Mouse (Mus musculus): ENCODE data around the gene Gm21149.
"Not testable (repeated sequence)": the region's sequence is repeated elsewhere in the genome, so short reads cannot be mapped to it uniquely, and the experiment has no call there.

Gm21149 gene

GRCm38 (mm10) chr5:15476423-15476822, at the start of gene Gm21149:
Gm21149 (minus strand) TSS chr5:15476523.
- not testable (repeated sequence) for DNase-seq (ENCODE audit: low read depth, low spot score)

- not testable (repeated sequence) for DNase-seq (ENCODE audit: low read depth, low spot score)
Observed at GRCm38 (mm10) chr5:15522470-15522869, 46.1 kb upstream of the Gm21149 start.

- DNase-seq (ENCODE audit: low read depth, low spot score) = not testable (repeated sequence)
Observed at GRCm38 (mm10) chr5:15522028-15522427, 45.7 kb upstream of the Gm21149 start.

DNA sequence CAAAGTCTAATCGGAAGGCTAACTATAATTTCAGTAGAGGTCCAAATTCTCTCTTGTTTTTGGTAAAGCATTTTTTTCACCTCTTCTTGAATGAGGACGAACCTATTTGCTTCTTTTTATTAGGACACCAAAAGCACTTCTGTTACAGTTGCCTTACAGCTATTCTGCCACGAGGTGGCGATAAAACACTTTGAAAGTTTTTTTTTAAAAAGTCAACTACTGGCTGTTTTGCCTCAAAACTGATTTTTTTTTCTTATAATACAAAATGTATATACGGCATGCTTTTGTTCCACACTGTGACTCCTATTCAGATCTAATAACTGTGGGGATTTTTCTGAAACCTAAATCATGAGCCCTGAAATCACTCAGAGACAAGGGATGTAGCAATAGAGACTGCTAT, 44.1 kb upstream of the Gm21149 start:
- DNase-seq (ENCODE audit: low read depth, low spot score) = not testable (repeated sequence)

- not testable (repeated sequence) for DNase-seq (ENCODE audit: low read depth, low spot score)
Observed at GRCm38 (mm10) chr5:15517150-15517549, 40.8 kb upstream of the Gm21149 start.

GRCm38 (mm10) chr5:15512236-15512635, 35.9 kb upstream of the Gm21149 start:
- DNase-seq (ENCODE audit: low read depth, low spot score) = not testable (repeated sequence)

GRCm38 (mm10) chr5:15509911-15510310, 33.6 kb upstream of the Gm21149 start:
- not testable (repeated sequence) for DNase-seq (ENCODE audit: low read depth, low spot score)

- DNase-seq (ENCODE audit: low read depth, low spot score) = peak; percentile 21
Observed at GRCm38 (mm10) chr5:15508460-15509451, 32.4 kb upstream of the Gm21149 start.

GRCm38 (mm10) chr5:15507757-15508459, 31.6 kb upstream of the Gm21149 start:
- DNase-seq (ENCODE audit: low read depth, low spot score) = peak; percentile 7

- DNase-seq (ENCODE audit: low read depth, low spot score) = no peak
Observed at GRCm38 (mm10) chr5:15507309-15507619, 30.9 kb upstream of the Gm21149 start.

DNA sequence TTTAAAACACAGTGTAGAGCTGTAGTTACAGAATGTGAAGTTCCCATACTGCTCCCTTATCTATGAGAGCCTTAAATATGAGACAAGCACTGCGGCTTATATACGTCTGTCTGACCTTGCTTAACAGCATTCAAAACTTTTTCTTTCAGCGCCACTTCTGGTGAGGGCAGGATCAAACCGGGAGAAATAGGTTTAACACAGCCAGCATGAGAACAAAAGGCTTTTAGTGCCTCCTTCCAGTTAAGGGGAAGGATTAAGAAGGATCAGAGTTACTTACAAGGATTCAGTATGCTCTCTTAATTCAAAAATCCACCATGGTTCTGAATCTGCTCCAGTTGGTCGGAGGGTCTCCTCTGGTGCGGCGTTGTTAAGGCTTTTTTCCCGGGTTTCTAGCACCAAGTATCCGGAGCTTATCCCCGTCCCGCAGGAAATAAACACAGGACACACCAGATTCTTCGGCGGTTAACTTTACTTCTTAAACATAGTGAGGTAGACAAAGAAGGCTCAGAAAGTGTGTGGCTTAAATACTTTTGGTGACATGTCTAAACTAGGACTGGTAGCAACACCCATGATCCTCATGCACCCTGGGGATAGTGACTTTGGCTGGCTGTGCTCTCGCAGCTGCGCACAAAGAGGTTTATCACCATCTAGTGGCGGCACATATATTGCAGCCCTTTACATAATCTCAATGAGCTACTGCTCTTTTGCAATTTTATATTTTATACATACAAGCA, 30.4 kb upstream of the Gm21149 start:
- peak; percentile 54 for DNase-seq (ENCODE audit: low read depth, low spot score)

- not testable (repeated sequence) for DNase-seq (ENCODE audit: low read depth, low spot score)
Observed at GRCm38 (mm10) chr5:15498774-15499400, 22.6 kb upstream of the Gm21149 start.

- DNase-seq (ENCODE audit: low read depth, low spot score) = not testable (repeated sequence)
Observed at GRCm38 (mm10) chr5:15498350-15498749, 22.0 kb upstream of the Gm21149 start.

- not testable (repeated sequence) for DNase-seq (ENCODE audit: low read depth, low spot score)
Observed at GRCm38 (mm10) chr5:15490934-15491333, 14.6 kb upstream of the Gm21149 start.

- no peak for DNase-seq (ENCODE audit: low read depth, low spot score)
Observed at GRCm38 (mm10) chr5:15488743-15489142, 12.4 kb upstream of the Gm21149 start.

GRCm38 (mm10) chr5:15484616-15485015, 8.3 kb upstream of the Gm21149 start:
- not testable (repeated sequence) for DNase-seq (ENCODE audit: low read depth, low spot score)

GRCm38 (mm10) chr5:15483576-15483975, 7.3 kb upstream of the Gm21149 start:
- DNase-seq (ENCODE audit: low read depth, low spot score) = not testable (repeated sequence)

GRCm38 (mm10) chr5:15482815-15483214, 6.5 kb upstream of the Gm21149 start:
- DNase-seq (ENCODE audit: low read depth, low spot score) = not testable (repeated sequence)

DNA sequence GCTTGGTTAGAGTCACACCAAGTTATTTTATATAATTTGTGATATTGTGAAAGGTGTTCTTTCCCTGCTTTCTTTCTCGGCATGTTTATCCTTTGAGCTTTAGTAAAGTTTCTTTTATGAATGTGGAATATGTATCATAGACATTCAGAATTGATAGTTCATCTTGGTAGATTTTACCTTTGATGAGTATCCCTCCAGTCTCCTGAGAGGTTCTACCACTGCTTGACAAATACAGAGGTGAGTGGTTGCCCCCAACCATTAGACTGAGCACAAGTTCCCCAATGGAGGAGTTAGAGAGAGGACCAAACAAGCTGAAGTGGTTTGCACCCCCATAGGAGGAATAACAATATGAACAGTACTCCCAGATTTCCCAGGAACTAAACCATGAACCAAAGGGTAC, 6.2 kb downstream of the Gm21149 start:
- DNase-seq (ENCODE audit: low read depth, low spot score) = not testable (repeated sequence)

DNA sequence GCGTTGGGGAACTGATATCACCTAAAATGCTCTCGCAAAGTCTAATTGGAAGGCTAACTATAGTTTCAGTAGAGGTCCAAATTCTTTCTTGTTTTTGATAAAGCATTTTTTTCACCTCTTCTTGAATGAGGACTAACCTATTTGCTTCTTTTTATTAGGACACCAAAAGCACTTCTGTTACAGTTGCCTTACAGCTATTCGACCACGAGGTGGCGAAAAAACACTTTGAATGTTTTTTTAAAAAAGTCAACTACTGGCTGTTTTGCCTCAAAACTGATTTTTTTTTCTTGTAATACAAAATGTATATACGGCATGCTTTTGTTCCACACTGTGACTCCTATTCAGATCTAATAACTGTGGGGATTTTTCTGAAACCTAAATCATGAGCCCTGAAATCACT, 8.6 kb downstream of the Gm21149 start:
- peak; percentile 9 for DNase-seq (ENCODE audit: low read depth, low spot score)

DNA sequence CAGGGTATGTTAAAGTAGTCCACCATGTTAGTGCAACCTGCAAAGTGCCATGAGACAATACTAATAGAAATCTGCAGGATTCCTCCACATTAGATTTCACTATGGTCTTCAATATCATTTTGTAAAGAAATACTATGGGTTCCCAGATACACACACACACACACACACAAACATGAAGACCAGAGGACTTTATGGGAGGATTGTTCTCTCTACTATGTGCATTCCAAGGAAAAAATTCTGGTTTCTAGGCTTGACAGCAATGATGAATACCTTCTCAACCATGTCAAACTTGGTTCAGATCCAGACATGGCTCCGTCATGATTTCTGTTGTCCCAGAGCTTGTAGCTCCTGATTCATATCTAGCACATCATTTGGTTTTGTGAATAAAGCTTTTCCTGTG, 10.1 kb downstream of the Gm21149 start:
- not testable (repeated sequence) for DNase-seq (ENCODE audit: low read depth, low spot score)

Measured in A20 (cell line).